Mouse (Mus musculus): ENCODE results near the gene A330070K13Rik.

DNA sequence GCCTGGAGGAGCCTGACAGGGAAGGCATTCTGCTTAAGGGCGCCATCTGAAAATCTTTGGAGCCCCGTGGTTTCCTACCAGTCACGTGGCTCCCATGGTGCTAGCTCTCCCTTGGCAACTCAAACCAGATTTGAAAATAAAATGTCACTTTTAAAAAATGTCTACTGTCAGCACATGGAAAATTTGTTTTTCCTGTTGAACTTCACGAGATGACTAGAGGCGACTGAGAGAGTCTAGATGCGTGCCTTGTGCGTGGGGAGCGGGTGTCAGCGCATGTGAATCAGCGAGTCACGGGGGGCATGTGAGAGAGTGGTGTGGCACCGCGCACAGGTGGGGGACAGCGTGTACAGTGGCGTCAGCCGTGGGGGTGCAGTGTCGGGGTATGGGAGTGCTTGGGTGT lies 27.1 kb upstream of the A330070K13Rik start:
- TF ChIP-seq GATA1 (IDR thresholded peaks at IDR 0.05; ENCODE audit: borderline replicate concordance, low read length) = no peak
- no peak for TF ChIP-seq FLI1 (IDR thresholded peaks at IDR 0.05; ENCODE audit: low read length)

All from megakaryocyte, embryonic 14.5 days (primary cell).